Mouse (Mus musculus): ENCODE measurements around the gene Dao.

The Dao gene

DNA sequence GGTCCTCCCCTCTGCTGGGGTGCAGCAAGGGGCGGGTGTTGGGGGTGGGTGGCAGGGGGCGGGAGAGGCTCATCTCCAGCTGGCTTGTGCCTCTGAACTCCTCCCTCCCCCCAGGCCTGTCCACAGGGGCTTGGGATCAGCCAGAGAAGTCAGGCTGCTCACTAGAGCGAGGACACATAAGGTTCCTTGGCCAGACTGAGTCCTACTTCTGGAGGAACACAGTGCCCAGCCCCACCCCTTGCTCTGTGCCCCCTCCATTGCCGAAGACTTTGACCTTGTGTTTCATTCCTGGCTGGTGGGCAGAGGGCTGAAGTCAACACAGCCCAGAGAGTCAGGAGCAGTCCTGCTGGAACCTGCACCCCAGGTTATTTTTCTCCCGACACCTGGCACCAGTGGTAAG lies at the start of gene Dao:
Gene Dao (plus strand): TSS at position 162 of the 400 bp plus-strand sequence.
- no peak for DNase-seq (ENCODE audit: low spot score in 2 of 2)

DNA sequence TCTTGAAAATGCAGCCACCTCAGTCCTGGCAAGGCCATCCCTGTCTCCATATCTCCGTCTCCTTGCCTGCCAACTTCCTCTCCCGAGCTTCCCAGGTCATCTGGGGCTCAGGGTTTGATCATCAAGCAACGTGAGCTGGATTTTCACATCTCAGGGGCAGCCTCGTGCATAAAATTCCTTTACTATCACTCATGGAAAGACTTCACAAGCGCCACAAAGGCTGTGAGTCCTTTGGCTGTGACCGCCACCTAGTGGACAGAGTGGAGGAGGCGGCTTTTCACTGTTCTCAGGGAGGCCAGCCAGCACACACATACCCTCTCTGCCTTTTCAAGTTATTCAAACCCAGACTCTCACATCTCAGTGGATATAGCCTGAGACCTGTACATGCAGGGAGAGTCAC lies 49.1 kb upstream of the Dao start:
- peak; percentile 82 to 83 for DNase-seq (ENCODE audit: low spot score in 2 of 2)

DNA sequence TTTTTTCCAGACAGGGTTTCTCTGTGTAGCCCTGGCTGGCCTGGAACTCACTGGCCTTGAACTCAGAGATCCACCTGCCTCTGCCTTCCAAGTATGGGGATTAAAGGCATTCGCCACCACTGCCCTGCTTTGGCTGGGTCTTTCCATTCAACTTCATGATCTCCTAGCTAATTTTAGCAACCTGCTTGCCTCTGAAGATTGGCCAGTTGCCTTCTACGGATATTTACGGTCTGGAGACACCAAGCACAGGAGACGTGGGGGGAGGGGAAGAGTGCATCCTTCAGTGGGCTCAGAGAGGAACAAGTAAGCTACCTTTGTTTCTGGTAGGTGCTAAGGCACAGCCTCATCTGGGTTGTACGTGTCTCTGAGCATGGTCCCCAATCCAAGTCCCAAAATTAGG lies 48.2 kb upstream of the Dao start:
- no peak for DNase-seq (ENCODE audit: low spot score in 2 of 2)

DNA sequence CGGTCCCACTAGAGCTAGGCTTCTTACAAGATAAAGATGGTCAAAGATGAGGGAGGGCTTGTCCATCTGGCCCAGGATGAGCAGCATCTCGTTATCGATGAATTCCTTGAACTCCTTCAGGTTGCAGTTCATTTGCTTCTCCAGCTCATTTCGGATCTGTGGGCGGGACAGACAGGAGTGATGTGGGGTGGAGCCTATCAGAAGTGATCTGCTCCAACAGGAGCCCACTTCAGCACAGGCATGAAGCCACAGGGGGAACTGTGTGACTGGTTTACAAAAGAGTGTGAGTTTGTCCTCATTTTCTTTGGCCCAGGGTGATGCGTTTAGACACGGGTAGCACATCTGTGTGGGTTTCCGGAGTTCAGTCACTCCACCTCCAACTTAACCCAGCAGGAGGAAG lies 47.8 kb upstream of the Dao start:
- DNase-seq (ENCODE audit: low spot score in 2 of 2): no peak

DNA sequence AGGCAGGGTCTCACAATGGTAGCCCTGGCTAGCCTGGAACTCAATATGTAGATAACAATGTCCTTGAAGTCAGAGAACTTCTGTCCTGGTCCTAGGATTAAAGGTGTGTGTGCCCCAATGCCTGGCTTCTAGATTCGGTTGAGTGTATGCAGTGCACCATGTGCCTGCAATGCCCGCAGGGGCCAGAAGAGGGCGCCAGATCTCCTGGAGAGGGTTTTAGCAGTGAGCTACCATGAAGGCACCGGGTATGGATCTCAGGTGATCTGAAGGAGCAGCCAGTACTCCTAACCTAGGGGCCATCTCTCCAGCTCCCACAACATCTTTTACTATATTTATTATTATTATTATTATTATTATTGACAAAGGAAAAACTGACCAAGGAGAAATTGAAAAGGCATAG lies 47.0 kb upstream of the Dao start:
- DNase-seq (ENCODE audit: low spot score in 2 of 2): peak; percentile 78 to 88

DNA sequence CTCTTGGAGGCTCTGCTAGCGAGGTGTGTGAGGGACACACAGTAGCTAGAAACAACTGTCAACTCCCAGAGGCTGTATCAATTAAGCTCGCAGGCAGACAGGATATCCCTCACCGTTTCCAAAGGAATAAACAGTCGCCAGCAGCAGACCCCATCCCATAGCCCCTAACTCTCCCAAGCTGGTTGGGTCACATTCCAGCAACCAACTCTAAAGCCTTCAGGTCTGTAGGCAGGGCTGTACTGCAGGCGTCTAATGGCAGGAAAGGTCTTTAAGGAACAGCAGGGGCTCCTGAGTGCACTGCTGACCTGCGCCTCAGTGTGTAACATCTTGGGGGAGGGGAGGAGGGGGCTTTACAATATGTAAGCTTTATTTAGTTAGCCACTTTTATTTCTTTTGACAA lies 44.5 kb upstream of the Dao start:
- no peak for DNase-seq (ENCODE audit: low spot score in 2 of 2)

DNA sequence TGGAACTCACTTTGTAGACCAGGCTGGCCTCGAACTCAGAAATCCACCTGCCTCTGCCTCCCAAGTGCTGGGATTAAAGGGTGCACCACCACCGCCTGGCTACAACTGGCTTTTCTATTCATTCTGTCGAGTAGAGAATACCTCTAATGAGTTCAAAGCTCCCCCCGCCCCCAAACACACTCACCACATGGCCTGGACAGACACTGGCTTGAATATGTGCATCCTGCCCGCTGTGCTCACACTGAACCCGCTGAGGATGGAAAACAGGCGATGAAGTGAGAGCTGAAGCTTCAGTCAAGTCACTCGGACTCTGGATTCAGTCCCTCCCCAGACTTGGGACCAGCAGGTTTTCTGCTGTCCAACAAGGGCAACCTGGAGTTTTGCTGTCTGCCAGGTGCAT lies 43.1 kb upstream of the Dao start:
- no peak for DNase-seq (ENCODE audit: low spot score in 2 of 2)

DNA sequence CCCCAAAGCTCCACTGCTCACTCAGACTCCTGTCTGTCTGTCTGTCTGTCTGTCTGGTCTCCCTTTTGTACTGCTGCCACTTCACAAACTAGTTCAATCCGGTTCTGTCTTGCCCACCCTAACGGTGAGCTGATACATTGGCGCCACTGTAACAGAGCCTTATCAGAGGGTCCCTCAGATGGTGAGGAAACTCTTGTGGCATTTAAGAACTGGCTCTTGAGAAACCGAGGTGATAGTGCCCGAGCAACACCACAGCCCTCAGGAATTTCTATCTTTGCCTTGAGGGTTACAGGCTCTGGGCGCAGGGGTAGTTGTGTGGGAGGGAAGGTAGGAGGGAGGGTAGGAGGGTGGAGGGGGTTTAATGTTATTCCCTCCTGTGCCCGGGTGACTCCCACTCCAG lies 41.7 kb upstream of the Dao start:
- DNase-seq (ENCODE audit: low spot score in 2 of 2): no peak

DNA sequence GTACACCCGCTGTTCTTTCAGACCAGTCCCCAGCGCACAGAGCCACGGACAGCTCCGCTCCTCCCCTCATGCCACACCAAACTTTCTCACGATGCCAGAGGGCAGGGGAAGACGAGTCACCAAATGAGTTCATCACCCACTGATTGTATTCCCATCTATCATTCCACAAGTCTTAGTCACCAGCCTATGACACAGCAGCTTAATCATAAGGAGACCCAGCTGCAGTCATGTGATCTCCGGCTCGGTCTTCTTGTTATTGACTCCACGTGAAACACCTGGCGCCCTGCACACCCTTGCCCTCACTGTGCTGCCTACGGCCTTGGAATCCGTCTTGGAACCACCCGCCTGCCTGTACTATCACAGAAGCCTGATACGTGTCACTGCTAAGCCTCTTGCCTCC lies 38.5 kb upstream of the Dao start:
- DNase-seq (ENCODE audit: low spot score in 2 of 2): no peak

DNA sequence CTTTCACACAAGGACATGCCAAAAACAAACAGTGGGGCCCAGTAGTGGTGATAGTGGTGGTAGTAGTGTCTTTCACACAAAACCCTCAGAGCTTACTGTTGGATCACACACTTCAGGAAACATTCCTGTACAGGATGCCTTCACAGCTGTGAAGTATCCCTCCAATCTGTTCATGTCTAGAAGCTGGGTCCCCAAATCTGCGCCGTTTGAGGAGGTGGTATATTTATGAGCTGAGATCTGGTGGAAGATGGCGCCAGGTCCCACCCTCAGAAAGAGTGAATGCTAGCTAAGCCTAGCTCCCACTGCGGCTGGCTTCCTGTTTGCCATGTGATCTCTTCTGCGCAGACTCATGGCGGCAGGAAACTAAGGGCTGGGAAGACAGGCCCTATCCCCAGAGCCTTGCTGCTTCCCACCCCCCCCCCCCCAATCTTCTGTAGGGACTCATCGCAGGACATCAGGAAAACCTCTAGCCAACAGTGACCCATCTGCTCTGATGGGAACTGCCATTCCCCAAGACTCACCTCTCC lies 37.8 kb upstream of the Dao start:
- DNase-seq (ENCODE audit: low spot score in 2 of 2): no peak

DNA sequence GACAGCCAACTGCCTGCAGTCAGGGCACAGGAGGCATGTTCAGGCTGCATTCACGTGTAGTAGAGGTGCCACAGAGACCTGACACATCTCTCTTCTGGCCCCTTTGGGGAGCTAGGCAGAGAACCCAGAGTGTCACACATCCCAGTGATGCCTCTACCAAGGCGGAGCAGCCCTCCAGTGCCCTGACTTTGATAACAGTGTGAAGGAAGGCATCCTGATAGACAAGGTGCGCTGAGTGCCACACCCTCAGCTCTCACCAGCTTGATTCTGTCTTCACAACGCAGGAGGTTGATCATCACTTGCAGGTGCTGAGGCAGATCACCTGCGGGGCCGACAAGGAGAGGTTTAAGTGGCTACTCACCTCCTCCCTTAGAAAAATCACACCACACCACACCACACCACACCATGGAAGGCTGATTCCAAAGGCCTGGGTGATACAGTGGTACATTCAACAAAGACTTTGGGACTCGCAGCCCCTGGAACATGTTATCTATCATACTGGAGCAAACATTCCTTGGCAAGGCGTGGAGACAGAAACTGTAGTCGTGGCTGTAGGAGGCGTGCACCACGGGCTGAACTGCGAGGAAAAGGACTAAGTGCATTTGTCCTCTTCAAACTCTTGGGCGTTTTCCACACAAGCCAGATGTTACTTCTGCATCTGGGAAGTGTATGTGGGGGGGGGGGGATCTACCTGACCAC lies 36.9 kb upstream of the Dao start:
- no peak for DNase-seq (ENCODE audit: low spot score in 2 of 2)

DNA sequence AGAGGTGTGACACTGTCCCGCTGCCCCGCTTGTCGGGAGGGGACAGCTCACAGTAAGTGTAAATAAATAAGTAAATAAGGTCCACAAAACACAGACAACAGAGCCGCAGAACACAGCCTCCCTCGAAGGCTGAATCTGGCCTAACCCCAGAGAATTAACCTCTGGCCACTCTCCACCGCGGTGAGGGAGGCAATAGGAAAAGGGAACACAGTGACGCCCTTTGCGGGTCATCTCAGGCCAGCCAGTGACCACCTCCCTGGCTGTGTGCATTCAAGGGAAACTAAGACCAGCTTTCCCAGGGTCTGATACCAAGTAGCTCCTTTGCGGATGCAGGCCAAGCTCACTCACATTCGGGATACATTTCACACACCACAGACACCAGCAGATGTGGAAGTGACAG lies 35.1 kb upstream of the Dao start:
- DNase-seq (ENCODE audit: low spot score in 2 of 2): no peak

DNA sequence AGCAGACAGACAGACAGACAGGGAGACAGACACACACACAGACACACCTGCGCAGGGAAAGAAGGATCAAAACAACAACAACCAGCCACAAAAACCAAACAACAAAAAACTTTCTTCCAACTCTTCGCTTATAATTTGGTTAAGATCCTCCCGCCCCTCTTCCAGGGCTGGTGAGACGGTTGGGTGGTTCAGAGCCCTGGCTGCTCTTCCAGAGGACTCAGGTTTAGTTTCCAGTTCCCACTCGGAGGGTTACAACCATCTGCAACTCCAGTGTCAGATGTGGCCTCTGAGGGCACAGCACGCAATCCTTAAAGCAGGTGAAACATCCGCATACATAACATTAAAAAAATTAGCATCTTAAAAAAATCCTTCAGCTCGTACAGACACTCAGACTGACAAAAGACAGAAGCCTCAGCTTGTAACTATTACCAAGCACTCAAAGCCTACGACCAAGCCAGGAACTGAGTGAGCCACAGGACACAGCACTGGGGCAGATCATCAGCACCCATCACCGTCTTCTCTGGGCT lies 32.0 kb upstream of the Dao start:
- no peak for DNase-seq (ENCODE audit: low spot score in 2 of 2)

DNA sequence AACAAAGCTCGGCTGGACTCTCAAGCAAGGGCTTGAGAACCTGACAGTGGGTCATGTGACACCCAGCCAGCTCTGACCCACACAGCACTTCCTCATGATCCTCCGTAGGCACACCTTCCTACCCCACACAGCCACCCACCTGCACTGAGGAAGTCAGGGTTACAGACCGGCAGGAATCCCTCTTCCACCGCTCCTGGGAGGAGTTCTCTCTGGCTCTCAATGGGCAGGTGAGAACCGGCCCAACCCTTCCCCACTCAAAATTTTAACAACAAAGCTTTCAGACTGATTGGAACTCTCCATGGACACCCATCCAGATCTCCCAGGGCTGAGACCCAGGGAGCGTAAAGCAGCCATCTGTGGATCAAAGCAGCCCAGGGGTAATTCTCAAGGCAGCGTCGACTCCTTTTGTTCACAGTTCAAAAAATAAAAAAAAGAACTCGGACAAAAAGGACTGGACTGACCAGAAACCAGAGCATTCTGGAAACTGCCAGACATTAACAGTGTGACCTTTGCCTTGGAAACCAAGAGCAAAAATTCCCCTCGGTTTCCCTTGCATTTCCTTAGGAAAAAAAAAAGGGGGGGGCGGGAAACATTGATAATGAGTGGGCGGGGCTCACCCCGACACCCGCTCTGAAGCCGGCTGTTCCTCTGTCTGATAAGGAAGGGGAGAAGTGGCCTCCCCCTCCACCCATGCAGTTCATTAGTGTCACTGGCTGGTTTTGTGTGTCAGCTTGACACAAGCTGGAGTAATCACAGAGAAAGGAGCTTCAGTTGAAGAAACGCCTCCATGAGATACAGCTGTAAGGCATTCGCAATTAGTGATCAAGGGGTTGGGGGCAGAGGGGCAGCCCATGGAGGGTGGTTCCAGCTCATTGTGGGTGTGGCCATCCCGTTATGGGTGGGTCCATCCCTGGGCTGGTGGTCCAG lies 30.7 kb upstream of the Dao start:
- no peak for DNase-seq (ENCODE audit: low spot score in 2 of 2)

DNA sequence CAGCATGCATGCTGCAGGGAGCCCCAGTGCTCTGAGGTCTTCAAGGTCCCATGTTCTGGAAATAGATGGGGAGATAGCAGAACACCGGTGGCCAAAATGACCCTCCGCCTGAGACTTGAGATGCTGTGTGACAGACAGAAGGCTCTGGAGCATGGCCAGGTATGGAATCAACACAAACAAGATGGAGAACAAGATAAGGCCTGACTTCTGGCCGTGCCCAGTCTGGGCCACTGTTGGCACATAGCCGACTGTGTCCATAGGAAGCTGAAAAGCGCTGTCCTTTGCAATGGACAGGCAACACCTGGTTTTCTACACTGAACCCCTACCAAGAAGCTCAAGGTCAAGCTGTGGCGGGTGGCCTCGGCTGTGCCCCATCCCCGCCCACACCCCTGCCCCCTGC lies 29.7 kb upstream of the Dao start:
- peak; percentile 44 to 45 for DNase-seq (ENCODE audit: low spot score in 2 of 2)

DNA sequence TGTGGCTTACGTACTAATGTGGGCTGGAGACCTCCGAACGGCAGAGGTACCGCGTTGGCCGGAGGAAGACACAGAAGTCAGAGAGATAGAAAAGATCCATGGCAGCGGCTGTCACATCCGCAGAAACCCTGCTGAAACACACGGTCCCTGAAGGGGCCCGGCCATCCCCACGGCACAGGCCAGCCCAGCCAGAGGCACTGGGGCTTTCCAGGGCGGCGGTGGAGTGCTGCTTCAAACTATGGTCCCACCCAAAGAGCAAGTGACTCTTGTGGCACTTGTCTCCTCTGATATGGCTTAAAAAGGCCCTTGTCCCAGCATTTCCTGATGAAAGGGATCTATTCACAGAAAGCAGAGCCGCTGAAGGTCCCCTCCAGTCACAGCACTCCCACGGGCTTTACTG lies 28.9 kb upstream of the Dao start:
- DNase-seq (ENCODE audit: low spot score in 2 of 2): no peak

DNA sequence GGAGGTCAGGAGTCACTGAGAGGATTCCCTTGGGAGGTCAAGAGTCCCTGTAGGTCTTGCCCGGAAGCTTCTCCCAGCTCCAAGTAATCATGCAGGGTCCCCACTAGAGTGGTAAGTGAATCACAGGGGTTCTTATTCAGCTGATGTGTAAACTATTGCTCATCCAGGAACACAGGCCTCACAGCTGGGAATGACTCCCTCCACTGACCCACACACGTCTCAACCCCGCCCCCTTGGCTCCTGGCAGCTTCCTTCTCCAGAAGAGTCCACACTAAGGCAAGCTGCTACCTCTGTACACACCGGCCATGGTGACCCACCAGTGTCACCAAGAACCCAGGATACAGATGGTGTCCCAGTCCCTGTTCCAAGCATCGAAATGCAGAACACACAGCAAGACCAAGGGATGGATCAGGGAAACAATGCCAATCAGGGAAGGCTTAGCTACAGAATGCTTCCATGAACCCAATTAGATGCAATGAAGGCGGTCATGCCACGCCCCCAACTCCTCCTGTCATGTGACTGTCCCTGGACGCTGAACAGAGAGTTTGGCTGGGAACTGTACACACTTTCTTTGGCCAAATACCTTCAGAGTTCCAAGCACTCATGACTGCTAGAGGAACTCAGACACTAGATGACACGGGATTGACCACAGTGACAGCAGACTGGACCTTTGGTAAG lies 27.8 kb upstream of the Dao start:
- peak; percentile 56 to 73 for DNase-seq (ENCODE audit: low spot score in 2 of 2)

DNA sequence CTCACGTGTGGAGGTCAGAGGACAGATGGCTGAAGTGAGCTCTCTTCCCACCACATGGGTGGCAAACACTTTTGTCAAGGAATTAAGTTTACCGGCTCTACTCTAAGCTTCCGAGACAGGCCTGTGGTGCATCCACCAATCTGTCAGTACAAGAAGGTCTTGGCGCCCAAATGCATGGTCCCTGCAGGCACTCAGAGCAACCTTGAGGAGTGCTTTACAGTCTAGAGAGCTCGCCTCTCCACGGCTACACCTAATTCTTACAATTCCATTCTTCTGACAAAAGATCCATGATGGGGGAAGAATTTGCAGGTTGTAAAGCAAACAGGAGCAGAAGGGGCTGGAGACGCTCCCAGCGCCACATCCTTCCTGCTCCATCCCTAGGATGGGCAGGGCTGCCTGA lies 26.9 kb upstream of the Dao start:
- no peak for DNase-seq (ENCODE audit: low spot score in 2 of 2)

DNA sequence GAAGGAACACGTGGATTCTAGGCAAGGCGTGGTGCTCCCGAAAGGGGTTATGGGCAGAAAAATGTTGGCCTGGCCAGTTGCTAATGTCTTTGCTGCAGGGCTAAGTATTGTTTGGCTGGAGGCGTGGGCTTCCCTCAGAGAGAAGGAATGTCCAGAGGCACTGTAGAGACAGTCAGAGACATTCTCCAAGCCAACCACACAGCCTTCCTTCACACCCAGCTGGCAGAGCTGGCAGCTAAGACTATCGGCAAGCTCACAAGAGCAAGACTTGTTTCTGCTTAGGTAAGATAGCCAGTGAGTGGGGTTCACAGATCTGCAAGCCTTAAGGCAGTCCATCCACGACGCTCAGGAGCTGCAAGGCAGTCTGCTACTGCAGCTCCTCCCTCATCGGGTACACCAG lies 26.2 kb upstream of the Dao start:
- no peak for DNase-seq (ENCODE audit: low spot score in 2 of 2)

DNA sequence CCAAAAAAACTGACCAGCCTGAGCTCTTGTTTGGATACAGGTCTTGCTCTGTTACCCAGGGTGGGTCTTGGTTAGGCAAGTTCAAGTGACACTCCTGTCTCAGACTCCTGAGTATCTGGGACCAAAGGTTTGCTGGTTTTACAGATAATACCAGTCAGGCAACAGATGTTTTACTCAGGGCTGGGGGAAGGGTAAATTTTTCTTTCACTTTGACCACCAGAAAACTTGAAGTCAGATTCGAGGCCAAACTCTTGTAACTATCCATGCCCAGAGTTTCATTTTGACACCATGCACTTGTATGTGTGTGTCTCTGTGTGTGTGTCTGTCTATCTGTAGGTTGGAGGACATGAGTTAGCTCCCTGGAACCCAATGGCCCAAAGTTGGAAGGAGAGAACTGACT lies 23.0 kb upstream of the Dao start:
- DNase-seq (ENCODE audit: low spot score in 2 of 2): no peak

DNA sequence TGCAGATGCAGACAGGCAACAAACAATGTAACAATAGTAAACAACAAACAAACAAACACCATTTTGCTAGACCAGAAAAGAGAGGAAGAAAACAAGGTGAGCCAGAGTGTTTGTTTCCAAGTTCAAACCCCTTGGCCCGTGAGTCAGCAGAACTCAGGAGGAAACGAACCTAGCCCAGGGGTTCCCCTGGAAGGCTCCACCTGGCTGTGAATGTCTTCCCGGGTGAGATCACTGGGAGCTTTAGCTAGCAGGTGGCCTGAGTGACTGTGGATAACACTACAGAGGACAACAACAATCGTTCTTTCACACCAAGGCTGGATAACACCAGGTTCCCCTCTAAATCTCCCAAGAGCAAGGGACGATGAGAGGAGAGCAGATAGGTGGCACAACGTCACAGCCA lies 22.3 kb upstream of the Dao start:
- DNase-seq (ENCODE audit: low spot score in 2 of 2): no peak

DNA sequence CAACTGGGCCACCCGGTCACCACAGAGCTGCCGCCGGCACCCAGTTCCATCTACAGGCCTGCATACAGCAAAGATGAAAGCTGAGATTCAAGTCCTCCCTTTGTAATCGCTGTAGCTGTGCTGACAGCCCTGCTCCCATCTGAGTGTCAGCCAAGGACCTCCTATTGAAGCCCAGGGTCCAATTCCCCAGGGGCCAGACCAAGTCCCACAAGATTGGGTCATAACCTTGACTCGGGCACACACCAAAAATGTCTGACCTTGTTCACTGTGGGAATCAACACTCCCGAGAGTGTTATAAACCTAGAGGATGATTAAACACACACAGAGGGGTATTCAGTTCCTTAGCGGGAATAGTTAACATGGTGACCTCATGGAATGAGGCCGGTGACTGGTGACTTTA lies 21.7 kb upstream of the Dao start:
- no peak for DNase-seq (ENCODE audit: low spot score in 2 of 2)

All from urinary bladder, postnatal 36 days (tissue).